Mouse (Mus musculus): Measurements from ENCODE around the gene Pmp22. TPM values are rescaled to one million over a fixed set of nuclear protein-coding genes. Genes with fewer than 3 reads are reported as not detected.

Pmp22 gene
- 100 to 1,000 TPM; 111 to 179 TPM for total RNA-seq (2021)
- long read RNA-seq, experiment 1, transcript Pmp22-202 (4 exons, 733 nt), result minor isoform, 14 of 247 reads
- long read RNA-seq, experiment 1, transcript Pmp22-204 (5 exons, 1,822 nt), result minor isoform, 5 of 247 reads
- long read RNA-seq, experiment 1, transcript Pmp22-201 (5 exons, 1,800 nt), result major isoform, 180 of 247 reads
- long read RNA-seq, experiment 1, partial matches to known transcripts, result 3 of 247 reads
- long read RNA-seq, experiment 1, other reads (novel, unspliced or antisense), result 44 of 247 reads
- long read RNA-seq, experiment 2, transcript Pmp22-202 (4 exons, 733 nt), result minor isoform, 6 of 64 reads
- long read RNA-seq, experiment 2, transcript Pmp22-201 (5 exons, 1,800 nt), result major isoform, 43 of 64 reads
- long read RNA-seq, experiment 2, partial matches to known transcripts, result 0 of 64 reads
- long read RNA-seq, experiment 2, other reads (novel, unspliced or antisense), result 11 of 64 reads

GRCm38 (mm10) chr11:63128784-63129183 is at the start of gene Pmp22:
Gene Pmp22, plus strand, starts transcription at chr11:63128982.
- DNase-seq, result no peak

- no peak for DNase-seq
Measured at GRCm38 (mm10) chr11:63084536-63084935, 44.2 kb upstream of the Pmp22 start.

DNA sequence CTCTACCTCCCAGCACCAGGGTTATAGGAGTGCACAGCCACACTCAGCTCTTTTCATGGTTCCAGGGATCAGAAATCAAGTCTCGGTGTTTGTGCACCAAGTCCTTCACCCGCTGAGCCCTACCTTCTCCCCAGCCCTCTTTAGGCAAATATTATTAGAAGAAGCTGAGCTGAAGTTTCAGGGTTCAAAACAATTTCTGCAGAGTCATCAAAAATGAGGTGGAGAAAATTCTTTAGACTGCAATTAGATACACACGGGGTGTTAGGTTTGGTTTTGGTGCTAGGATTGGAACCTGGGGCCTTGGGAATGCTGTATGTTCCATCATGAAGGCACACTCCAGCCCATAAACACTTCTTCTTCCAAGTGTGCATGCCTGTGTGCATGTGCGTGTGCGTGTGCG is 40.1 kb upstream of the Pmp22 start:
- DNase-seq, result no peak

GRCm38 (mm10) chr11:63090210-63090609 is 38.6 kb upstream of the Pmp22 start:
- no peak for DNase-seq

DNA sequence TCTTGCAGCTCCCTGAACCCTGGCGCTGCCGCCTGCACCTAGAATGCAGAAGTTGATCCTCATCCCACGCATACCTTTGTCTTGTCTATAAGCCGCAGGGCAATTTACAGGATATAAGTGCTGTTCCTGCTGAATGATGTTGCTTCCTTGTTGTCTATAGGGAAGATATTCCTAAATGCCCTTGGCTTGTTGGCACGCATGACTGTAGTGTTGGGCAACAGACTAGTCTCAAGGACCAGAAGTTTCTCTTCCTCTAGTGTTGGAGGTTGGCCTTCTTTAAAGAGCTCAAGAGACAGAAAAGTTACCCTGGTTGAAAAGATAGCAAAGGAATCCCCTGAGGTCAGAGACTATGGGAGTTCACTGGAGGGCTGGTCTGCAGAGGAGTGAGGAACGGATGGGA is 37.8 kb upstream of the Pmp22 start:
- peak in 1 of 2 experiments; percentile 56 for DNase-seq

GRCm38 (mm10) chr11:63092271-63092670 is 36.5 kb upstream of the Pmp22 start:
- DNase-seq, result no peak

GRCm38 (mm10) chr11:63093601-63094000 is 35.2 kb upstream of the Pmp22 start:
- no peak for DNase-seq

DNA sequence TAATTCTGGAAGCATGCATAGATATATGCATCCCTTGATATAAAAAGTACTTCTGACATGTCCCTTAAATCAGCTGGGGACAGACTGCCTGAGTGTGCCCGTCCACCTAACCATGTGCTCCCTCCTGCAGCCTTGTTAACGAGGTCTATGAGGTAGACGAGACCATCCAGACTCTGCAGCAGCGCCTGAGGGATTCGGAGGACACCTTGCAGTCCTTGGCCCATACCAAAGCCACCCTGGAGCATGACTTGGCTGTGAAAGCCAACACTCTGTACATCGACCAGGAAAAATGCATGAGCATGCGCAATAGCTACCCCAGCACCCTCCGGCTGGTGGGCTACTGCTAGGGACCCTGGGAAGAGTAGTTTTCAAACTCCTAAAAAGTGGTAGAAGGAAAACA is 34.3 kb upstream of the Pmp22 start:
- DNase-seq, result no peak

- no peak for DNase-seq
Measured at GRCm38 (mm10) chr11:63098016-63098415, 30.8 kb upstream of the Pmp22 start.

DNA sequence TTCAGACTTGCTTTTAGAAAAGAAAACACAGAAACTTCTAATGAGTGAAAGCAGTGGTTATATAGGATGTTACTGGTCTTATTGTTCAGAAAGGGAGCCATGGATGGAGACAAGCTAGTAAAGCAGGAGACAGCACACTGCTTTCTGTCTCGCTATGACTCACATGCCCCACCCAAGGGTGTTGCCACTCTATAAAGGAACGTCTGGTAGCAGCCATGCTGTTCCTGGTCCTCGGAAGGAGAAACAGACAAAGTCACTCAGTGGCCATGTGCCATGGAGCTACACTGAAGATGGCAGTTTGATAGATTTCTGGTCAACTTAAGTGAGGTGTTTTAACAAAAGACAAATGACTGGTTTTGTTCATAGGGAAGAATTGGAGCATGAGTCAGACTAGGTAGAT is 29.4 kb upstream of the Pmp22 start:
- DNase-seq, result no peak

DNA sequence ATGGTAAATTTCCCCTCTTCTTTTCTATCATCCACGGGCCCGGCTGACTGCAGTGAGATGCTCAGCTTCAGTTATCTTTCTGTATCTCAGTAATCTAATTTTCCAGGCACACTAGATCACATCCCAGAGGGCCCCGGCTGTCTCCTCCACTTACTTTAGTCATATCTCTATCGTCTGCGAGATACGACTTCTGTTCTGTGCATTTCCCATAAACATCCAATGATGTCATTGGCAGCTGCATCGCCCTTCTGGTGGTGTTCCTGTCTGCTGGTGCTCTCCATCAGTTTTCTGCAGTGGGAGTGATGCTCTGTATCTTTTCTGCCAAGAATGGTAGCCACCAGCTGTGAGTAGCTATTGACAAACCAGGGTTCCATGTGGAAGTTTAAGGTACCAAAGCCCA is 25.5 kb upstream of the Pmp22 start:
- DNase-seq, result no peak

- DNase-seq, result no peak
Measured at GRCm38 (mm10) chr11:63104026-63104425, 24.8 kb upstream of the Pmp22 start.

GRCm38 (mm10) chr11:63109230-63109775 is 19.5 kb upstream of the Pmp22 start:
- no peak for DNase-seq

DNA sequence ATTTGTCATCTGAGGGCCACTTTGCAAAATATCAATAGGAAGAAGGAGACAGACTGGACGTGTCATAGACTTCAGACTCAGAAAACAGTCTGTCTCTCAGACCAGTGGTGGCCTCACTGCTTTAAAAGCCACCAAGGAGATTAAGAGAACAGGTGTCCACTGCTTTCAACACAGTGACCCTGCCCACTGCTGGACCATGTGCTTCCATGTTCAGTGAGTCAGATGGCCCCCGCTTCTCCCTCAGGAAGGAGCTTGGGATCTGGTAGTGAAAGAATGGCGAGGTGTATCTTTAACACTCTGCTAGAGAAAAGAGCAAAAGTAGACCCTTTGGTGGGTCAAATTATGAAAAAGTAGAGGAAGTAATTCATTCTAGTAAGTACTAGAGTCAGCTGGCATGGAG is 18.5 kb upstream of the Pmp22 start:
- no peak for DNase-seq

- peak; percentile 36 to 53 for DNase-seq
Measured at GRCm38 (mm10) chr11:63114807-63115641, 13.8 kb upstream of the Pmp22 start.

DNA sequence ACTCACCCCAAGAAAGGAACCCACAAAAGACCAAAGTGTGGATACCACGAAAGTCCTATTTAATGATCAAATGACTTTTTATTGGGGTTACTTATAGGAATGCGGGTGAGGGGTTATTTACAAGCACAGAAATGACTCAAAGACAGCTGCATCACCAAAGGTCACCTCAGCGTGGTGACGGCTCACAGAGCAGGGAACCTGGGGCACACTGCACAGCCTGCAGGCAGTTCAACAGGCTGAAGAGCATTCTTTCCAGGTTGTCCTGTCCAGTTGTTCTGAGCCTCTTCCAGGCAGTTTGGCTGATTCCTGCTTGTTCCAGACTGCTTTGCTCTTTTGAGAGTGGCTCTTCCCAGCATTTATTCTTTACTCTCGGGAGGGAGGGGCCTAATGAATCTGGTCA is 12.1 kb upstream of the Pmp22 start:
- DNase-seq, result no peak

- no peak for DNase-seq
Measured at GRCm38 (mm10) chr11:63117266-63117665, 11.5 kb upstream of the Pmp22 start.

GRCm38 (mm10) chr11:63119791-63120190 is 9.0 kb upstream of the Pmp22 start:
- no peak for DNase-seq

DNA sequence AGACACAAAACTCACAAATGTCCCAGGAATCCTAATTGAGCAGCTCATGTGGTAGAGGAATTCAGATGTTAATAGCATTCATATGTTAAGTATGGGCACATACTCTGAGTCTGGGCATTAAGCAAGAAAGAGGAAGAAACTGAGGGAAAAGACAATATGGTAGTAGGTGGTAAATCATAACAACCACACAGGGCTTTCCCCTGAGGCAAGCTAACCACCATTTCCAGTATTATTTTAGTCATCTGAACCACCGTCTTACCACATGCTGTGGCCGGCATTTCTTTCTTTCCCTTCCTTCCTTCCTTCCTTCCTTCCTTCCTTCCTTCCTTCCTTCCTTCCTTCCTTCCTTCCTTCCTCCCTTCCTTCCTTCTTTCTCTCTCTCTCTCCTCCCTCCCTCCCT is 6.5 kb upstream of the Pmp22 start:
- no peak for DNase-seq

DNA sequence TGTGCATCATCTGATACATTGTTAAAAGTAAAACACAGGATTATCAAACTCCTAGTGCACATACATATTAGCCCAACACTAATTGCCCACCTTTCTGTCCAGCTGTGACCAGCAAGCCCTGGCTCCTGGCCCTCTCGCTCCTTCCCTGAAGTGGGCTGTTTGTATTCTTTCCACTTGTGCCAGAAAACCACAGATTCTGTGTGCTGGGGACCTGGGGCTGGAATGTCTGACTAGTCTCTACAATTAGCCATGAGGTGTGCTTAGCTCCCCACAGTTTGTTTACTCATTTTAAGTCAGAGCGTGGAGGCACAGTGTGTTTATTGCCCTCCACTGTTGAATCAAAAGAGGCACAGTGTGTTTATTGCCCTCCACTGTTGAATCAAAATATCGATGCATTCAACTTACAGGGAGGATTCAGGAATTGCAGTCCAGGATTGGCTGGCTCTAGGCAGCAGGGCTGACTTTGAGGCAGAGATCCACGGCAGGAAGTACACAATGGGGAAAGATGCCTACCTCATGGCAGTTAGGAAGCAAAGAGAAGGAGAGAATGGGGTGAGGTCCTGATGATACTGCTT is 5.9 kb upstream of the Pmp22 start:
- no peak for DNase-seq

DNA sequence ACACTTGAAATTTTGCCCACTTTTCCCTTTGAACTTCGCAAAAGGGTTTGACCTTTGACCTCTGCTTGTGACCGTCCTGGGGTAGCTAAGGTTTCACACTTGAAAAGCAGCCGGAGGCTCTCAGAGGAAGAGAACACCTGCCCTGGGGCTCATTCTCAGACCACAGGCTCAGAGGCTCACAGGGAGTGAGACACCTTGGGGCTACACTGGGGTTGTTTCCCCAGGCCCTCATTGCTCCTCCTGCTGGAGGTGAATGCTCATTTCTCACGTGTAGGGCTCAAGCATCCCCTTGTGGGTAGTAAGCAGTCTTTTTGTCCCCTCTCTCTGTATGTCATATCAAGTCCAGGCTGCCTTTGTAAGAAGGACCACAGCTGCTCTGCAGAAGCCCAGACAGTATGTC is 4.5 kb upstream of the Pmp22 start:
- DNase-seq, result no peak

GRCm38 (mm10) chr11:63125832-63126456 is 2.8 kb upstream of the Pmp22 start:
- peak in 1 of 2 experiments; percentile 15 for DNase-seq

Measured in adrenal gland, postnatal 36 days (tissue).